Mouse (Mus musculus) MEL (cell line): Measurements from ENCODE around the gene Bzw2. TPM values are rescaled to one million over a fixed set of nuclear protein-coding genes. Genes with fewer than 3 reads are reported as not detected.

Experiments
- DNase-seq: peaks from one replicate; pipeline ENCODE4 v3.0.0; 2011; ENCODE audit warnings: low read depth, low spot score
- H3K27ac ChIP-seq: 2 replicates; pipeline ENCODE4 v1.5.1; 2012; ENCODE audit warnings: low read depth, mild to moderate bottlenecking, control low read depth, low read length, moderate library complexity; ENCODE audit not compliant: control insufficient read depth
- H3K27me3 ChIP-seq, 2 experiments: fragments of 150-350 bp in 1 of 2; sonication (generic) in 1 of 2; 2 replicates each; pipeline ENCODE4 v1.6.1; 2012; ENCODE audit warnings: low read length in 2 of 2, mild to moderate bottlenecking in 2 of 2, improper control_type of control experiment in 1 of 2, moderate library complexity in 1 of 2; ENCODE audit not compliant: insufficient read depth in 2 of 2, control insufficient read depth in 1 of 2
- H3K36me3 ChIP-seq, 2 experiments: 2 replicates each; pipeline ENCODE4 v1.6.1; 2012 to 2014; ENCODE audit warnings: low read length in 2 of 2, improper control_type of control experiment in 1 of 2, inconsistent platforms in 1 of 2, mild to moderate bottlenecking in 1 of 2; ENCODE audit not compliant: insufficient read depth in 2 of 2, control insufficient read depth in 1 of 2
- H3K4me1 ChIP-seq, 2 experiments: fragments of 150-350 bp in 1 of 2; sonication (generic) in 1 of 2; 2 replicates each; pipeline ENCODE4 v1.6.1; 2012; ENCODE audit warnings: low read length in 2 of 2, improper control_type of control experiment in 1 of 2, mild to moderate bottlenecking in 1 of 2; ENCODE audit not compliant: insufficient read depth in 2 of 2, control insufficient read depth in 1 of 2
- H3K4me3 ChIP-seq, 2 experiments: fragments of 150-350 bp in 1 of 2; sonication (generic) in 1 of 2; 2 replicates each; pipeline ENCODE4 v1.5.1; 2012; ENCODE audit warnings: low read depth in 2 of 2, low read length in 2 of 2, mild to moderate bottlenecking in 2 of 2, moderate library complexity in 2 of 2, control low read depth in 1 of 2, improper control_type of control experiment in 1 of 2; ENCODE audit not compliant: control insufficient read depth in 1 of 2, insufficient read depth in 1 of 2
- H3K79me2 ChIP-seq: 2 replicates; pipeline ENCODE4 v1.6.1; 2012; ENCODE audit warnings: mild to moderate bottlenecking, low read length, moderate library complexity; ENCODE audit not compliant: control insufficient read depth, poor library complexity, insufficient read depth
- H3K9ac ChIP-seq: 2 replicates; pipeline ENCODE4 v1.6.1; 2012; ENCODE audit warnings: low read depth, mild to moderate bottlenecking, control low read depth, low read length, moderate library complexity; ENCODE audit not compliant: control insufficient read depth, poor library complexity, severe bottlenecking
- H3K9me3 ChIP-seq: fragments of 150-350 bp; sonication (generic); replicated peaks from 2 replicates; pipeline ENCODE4 v1.6.1; 2012; ENCODE audit warnings: mild to moderate bottlenecking, low read length, improper control_type of control experiment, moderate library complexity; ENCODE audit not compliant: insufficient read depth
- CHD2 ChIP-seq: IDR thresholded peaks from 2 replicates; pipeline ENCODE4 v1.6.1; 2011; ENCODE audit warnings: low read length, improper control_type of control experiment
- CTCF ChIP-seq, 3 experiments: IDR thresholded peaks in 2 of 3; conservative IDR thresholded peaks in 1 of 3; 2 replicates each; pipeline ENCODE4 v1.5.1; 2011 to 2012; ENCODE audit warnings: low read length in 3 of 3, low read depth in 2 of 3, mild to moderate bottlenecking in 2 of 3, improper control_type of control experiment in 1 of 3, inconsistent platforms in 1 of 3, mixed read lengths in 1 of 3, moderate library complexity in 1 of 3; ENCODE audit not compliant: control insufficient read depth in 1 of 3, insufficient read depth in 1 of 3, poor library complexity in 1 of 3, severe bottlenecking in 1 of 3
- ELF1 ChIP-seq: IDR thresholded peaks from 2 replicates; pipeline ENCODE4 v1.6.1; 2014; ENCODE audit warnings: low read depth, mild to moderate bottlenecking, inconsistent platforms, low read length, improper control_type of control experiment, moderate library complexity
- GATA1 ChIP-seq: IDR thresholded peaks from 2 replicates; pipeline ENCODE4 v1.6.1; 2011; ENCODE audit warnings: low read depth, low read length, improper control_type of control experiment
- JUND ChIP-seq: IDR thresholded peaks from 2 replicates; pipeline ENCODE4 v1.6.1; 2011; ENCODE audit warnings: low read depth, mild to moderate bottlenecking, improper control_type of control experiment, low read length
- MAX ChIP-seq: IDR thresholded peaks from 2 replicates; pipeline ENCODE4 v1.6.1; 2011; ENCODE audit warnings: low read length, improper control_type of control experiment
- MXI1 ChIP-seq: IDR thresholded peaks from 2 replicates; pipeline ENCODE4 v1.6.1; 2011; ENCODE audit warnings: mild to moderate bottlenecking, low read depth, low read length, improper control_type of control experiment
- MYC ChIP-seq: IDR thresholded peaks from 2 replicates; pipeline ENCODE4 v1.6.1; 2011; ENCODE audit warnings: low read depth, mild to moderate bottlenecking, low read length, improper control_type of control experiment, moderate library complexity
- NELFE ChIP-seq: IDR thresholded peaks from 2 replicates; pipeline ENCODE4 v1.6.1; 2011; ENCODE audit warnings: low read depth, low read length, improper control_type of control experiment
- POLR2AphosphoS2 ChIP-seq: IDR thresholded peaks from 2 replicates; pipeline ENCODE4 v1.6.1; 2011; ENCODE audit warnings: low read length, improper control_type of control experiment
- POLR2AphosphoS5 ChIP-seq: IDR thresholded peaks from 2 replicates; pipeline ENCODE4 v1.6.1; 2012; ENCODE audit warnings: low read depth, borderline replicate concordance, mild to moderate bottlenecking, inconsistent platforms, low read length, moderate library complexity, mixed read lengths
- SIN3A ChIP-seq: IDR thresholded peaks from 2 replicates; pipeline ENCODE4 v1.6.1; 2012; ENCODE audit warnings: low read length, improper control_type of control experiment, inconsistent platforms
- TBP ChIP-seq: IDR thresholded peaks from 2 replicates; pipeline ENCODE4 v1.8.0; 2011; ENCODE audit warnings: low read depth, low read length, improper control_type of control experiment
- TCF12 ChIP-seq: IDR thresholded peaks from 2 replicates; pipeline ENCODE4 v1.6.1; 2014; ENCODE audit warnings: low read depth, mild to moderate bottlenecking, inconsistent platforms, low read length, improper control_type of control experiment, moderate library complexity
- UBTF ChIP-seq: IDR thresholded peaks from 2 replicates; pipeline ENCODE4 v1.6.1; 2012; ENCODE audit warnings: low read depth, mild to moderate bottlenecking, inconsistent platforms, low read length, improper control_type of control experiment, moderate library complexity, borderline replicate concordance; ENCODE audit not compliant: insufficient read depth
- ZKSCAN1 ChIP-seq: IDR thresholded peaks from 2 replicates; pipeline ENCODE4 v1.6.1; 2012; ENCODE audit warnings: low read depth, mild to moderate bottlenecking, inconsistent platforms, low read length, improper control_type of control experiment, moderate library complexity
- ZNF384 ChIP-seq: IDR thresholded peaks from 2 replicates; pipeline ENCODE4 v1.6.1; 2012; ENCODE audit warnings: low read depth, mild to moderate bottlenecking, inconsistent platforms, low read length, improper control_type of control experiment
- polyA plus RNA-seq, 2 experiments: library from polyadenylated mRNA; stranded (reverse) in 1 of 2; unstranded in 1 of 2; fragments of >175 nt in 1 of 2; fragments of >200 nt in 1 of 2; gene quantifications; 2 replicates each; pipeline versions ENCODE4 v1.2.1 to v1.2.4; 2012; ENCODE audit warnings: low replicate concordance in 2 of 2, low read depth in 1 of 2; ENCODE audit not compliant: insufficient read length in 2 of 2, insufficient read depth in 1 of 2, missing spikeins in 1 of 2
- total RNA-seq: library from RNA; depleted of rRNA; stranded (reverse); fragments of 300-350 nt; gene quantifications from 2 replicates; pipeline ENCODE4 v1.2.3, GENCODE M21; 2012

Gene Bzw2
- total and polyA plus RNA-seq, 3 experiments = 155 to 170 (median 157) TPM

DNA sequence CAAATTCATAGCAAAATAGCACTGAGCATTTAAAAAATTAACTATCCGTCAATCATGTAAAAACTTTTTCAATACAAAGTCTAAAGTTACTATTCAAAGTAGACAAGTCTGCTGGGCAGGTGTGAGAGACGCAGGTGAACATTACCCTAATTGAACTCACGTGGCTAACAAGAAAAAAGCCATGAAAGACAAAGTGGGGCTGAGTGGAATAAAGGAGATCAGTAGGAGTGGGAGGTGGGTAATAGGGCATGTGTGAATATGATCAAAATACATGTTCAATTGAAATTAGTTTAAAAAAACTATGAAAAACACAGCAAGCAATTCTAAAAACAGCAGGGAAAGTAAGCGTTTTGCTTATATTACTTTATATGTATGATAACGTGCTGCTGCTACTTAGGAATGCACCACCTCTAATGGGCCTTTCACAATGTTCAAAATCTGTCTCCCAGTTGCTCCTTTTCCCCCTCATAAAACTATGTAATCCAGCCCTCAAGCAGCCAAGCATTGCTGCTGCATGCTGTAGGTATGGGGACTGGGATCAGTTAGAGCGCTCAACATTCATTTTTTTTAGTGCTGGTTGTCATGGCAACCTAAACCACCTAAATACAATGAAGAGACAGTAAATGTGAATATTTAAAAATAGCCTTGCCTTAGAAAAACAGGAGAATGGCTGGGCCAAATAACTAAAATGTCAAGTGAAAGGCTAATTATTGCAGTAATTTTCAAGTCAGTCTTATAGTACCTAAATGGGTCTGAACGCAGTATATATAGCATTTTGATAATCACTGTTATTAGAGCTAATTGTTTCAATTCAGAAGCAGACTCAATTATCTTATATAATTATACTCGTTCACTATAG lies 54.9 kb downstream of the Bzw2 start:
- H3K27ac ChIP-seq = no peak overlapping the region

DNA sequence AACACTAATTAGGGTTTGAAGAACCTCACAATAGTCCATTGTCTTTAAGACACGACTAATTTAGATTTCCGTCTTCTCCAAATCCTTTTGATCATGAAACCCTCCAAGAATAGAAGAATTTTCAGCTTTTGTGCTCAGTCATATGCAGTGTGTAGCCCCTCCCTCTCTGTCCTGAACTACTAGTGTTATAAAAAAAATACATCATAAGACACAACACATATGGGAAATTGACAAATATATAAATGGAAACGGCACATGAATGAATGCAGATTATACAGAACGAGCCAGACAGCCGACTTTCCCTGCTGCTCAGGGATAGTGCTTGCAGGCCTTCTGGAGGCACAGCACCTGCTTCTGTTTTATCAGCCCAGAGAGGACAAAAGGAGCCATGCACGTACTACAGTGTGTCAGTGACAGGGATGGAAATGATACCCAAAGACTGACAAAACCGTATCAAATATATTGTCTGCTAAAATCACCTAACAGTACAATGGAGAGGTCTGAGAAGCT lies 62.5 kb downstream of the Bzw2 start:
- no peak overlapping the region for H3K27ac ChIP-seq
- no peaks in the 10 kb centered on the region for H3K27me3 ChIP-seq
- H3K9ac ChIP-seq = no peak overlapping the region
- TF ChIP-seq CTCF (IDR thresholded peaks at IDR 0.05 in 2 of 3, conservative IDR thresholded peaks at IDR 0.05 in 1 of 3; ENCODE audit: control insufficient read depth in 1 of 3, insufficient read depth in 1 of 3, low read depth in 2 of 3, low read length in 3 of 3, poor library complexity in 1 of 3, severe bottlenecking in 1 of 3) = no peak
- TF ChIP-seq ZKSCAN1 = no peak
- no peak for TF ChIP-seq NELFE
- no peak for TF ChIP-seq POLR2AphosphoS2
- no peak for TF ChIP-seq ZNF384
- no peak for TF ChIP-seq ELF1
- no peak for TF ChIP-seq TBP
- TF ChIP-seq MAX = no peak
- no peak for TF ChIP-seq MXI1
- no peak for TF ChIP-seq MYC
- no peak for TF ChIP-seq JUND
- TF ChIP-seq CHD2 = no peak
- TF ChIP-seq SIN3A = no peak
- H3K4me1 ChIP-seq = no peaks in the 10 kb centered on the region
- H3K36me3 ChIP-seq = no peaks in the 10 kb centered on the region
- no peaks in the 10 kb centered on the region for H3K79me2 ChIP-seq
- H3K4me3 ChIP-seq = no peak overlapping the region
- DNase-seq = no peak
- H3K9me3 ChIP-seq = no peaks in the 10 kb centered on the region

More for the DNA sequence above, 54.9 kb downstream of the Bzw2 start:
- Histone ChIP-seq H3K36me3 (peaks cover 0 to 14% of the 10 kb centered on the region in 2 experiments; a peak in 2 of 4 replicates), H3K9me3 (no peaks in the 10 kb centered on the region), H3K9ac (no peak overlapping the region), H3K4me3 (no peak overlapping the region), H3K27me3 (no peaks in the 10 kb centered on the region), H3K4me1 (no peaks in the 10 kb centered on the region), H3K79me2 (no peaks in the 10 kb centered on the region)
- TF ChIP-seq UBTF (no peak), POLR2AphosphoS2 (no peak), ZKSCAN1 (no peak), GATA1 (no peak), ZNF384 (no peak), TCF12 (no peak), POLR2AphosphoS5 (no peak)
- no peak for DNase-seq
